Mouse (Mus musculus) megakaryocyte, embryonic 14.5 days (primary cell): ENCODE results near the gene Igsf9. TPM values are rescaled to one million over a fixed set of nuclear protein-coding genes. Genes with fewer than 3 reads are reported as not detected.

Experiments used
- H3K27me3 ChIP-seq: replicated peaks from 2 replicates; pipeline ENCODE3; 2012; ENCODE audit warnings: inconsistent platforms
- H3K36me3 ChIP-seq: replicated peaks from 2 replicates; pipeline ENCODE3; 2012; ENCODE audit warnings: low read length, inconsistent platforms, mixed read lengths
- H3K4me1 ChIP-seq: 2 replicates; pipeline ENCODE4 v1.6.1; 2012; ENCODE audit warnings: inconsistent platforms
- H3K4me3 ChIP-seq: replicated peaks from 2 replicates; pipeline ENCODE3; 2012; ENCODE audit warnings: moderate library complexity, mild to moderate bottlenecking, inconsistent platforms
- H3K9me3 ChIP-seq: 2 replicates; pipeline ENCODE4 v1.6.1; 2012; ENCODE audit warnings: inconsistent platforms
- FLI1 ChIP-seq: IDR thresholded peaks from 2 replicates; pipeline ENCODE4 v1.6.1; 2012; ENCODE audit warnings: low read length, inconsistent platforms, mixed read lengths
- GATA1 ChIP-seq: IDR thresholded peaks from 3 replicates; pipeline ENCODE4 v1.6.1; 2012; ENCODE audit warnings: mixed read lengths, low read length, inconsistent platforms, borderline replicate concordance
- polyA plus RNA-seq: library from polyadenylated mRNA; stranded (reverse); fragments of >175 nt; gene quantifications from 2 replicates; pipeline ENCODE4 v1.2.3, GENCODE M21; 2012; ENCODE audit warnings: low replicate concordance; ENCODE audit not compliant: insufficient read depth

Igsf9 gene
- polyA plus RNA-seq, 1 experiment, result 0.41 TPM

GRCm38 (mm10) chr1:172501371-172502144 is 20.0 kb downstream of the Igsf9 start:
- Histone ChIP-seq H3K27me3 (peaks cover 15% of the 10 kb centered on the region), H3K36me3 (peaks cover 39% of the 10 kb centered on the region), H3K4me3 (peak overlapping the region; percentile 97), H3K9me3 (no peaks in the 10 kb centered on the region), H3K4me1 (peaks cover 76% of the 10 kb centered on the region)
- no peak for TF ChIP-seq GATA1
- TF ChIP-seq FLI1, result no peak

- Histone ChIP-seq H3K27me3 (peaks cover 6% of the 10 kb centered on the region), H3K4me3 (peak overlapping the region; percentile 97), H3K4me1 (peaks cover 83% of the 10 kb centered on the region), H3K36me3 (peaks cover 47% of the 10 kb centered on the region), H3K9me3 (no peaks in the 10 kb centered on the region)
- TF ChIP-seq FLI1 (no peak), GATA1 (no peak)
These were observed 20.8 kb downstream of the Igsf9 start for GRCm38 (mm10) chr1:172502145-172503110.

- H3K9me3 ChIP-seq, result no peaks in the 10 kb centered on the region
- H3K4me3 ChIP-seq, result peak overlapping the region; percentile 97
- TF ChIP-seq FLI1 (no peak), GATA1 (no peak)
These were observed 21.8 kb downstream of the Igsf9 start for GRCm38 (mm10) chr1:172503111-172503997.

DNA sequence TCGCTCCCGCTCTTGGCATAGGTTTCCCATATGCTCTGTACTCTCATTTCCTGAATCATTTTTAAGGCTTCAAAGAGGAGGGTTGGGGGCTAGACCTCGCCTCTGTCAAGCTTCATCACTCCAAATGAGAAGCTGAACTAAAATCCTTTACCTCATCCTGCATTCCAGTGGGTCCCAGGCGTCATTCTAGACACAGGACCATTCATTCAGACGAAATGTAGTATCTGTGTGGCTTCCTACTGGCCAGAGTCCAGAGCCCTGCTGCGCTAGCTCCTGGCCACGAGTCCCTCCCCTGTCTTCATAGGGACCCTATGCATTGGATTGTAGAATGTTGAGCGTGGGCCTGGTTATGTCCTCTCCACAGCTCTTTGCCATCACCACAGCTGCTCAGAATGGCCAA is 23.2 kb downstream of the Igsf9 start:
- peaks cover 71% of the 10 kb centered on the region for H3K36me3 ChIP-seq
- TF ChIP-seq GATA1 (no peak), FLI1 (no peak)
- H3K4me1 ChIP-seq, result peaks cover 86% of the 10 kb centered on the region
- H3K4me3 ChIP-seq, result peak overlapping the region; percentile 29
- H3K9me3 ChIP-seq, result no peaks in the 10 kb centered on the region
- no peaks in the 10 kb centered on the region for H3K27me3 ChIP-seq

More at GRCm38 (mm10) chr1:172503111-172503997, 21.8 kb downstream of the Igsf9 start:
- Histone ChIP-seq H3K4me1 (peaks cover 83% of the 10 kb centered on the region), H3K27me3 (no peaks in the 10 kb centered on the region), H3K36me3 (peaks cover 57% of the 10 kb centered on the region)

DNA sequence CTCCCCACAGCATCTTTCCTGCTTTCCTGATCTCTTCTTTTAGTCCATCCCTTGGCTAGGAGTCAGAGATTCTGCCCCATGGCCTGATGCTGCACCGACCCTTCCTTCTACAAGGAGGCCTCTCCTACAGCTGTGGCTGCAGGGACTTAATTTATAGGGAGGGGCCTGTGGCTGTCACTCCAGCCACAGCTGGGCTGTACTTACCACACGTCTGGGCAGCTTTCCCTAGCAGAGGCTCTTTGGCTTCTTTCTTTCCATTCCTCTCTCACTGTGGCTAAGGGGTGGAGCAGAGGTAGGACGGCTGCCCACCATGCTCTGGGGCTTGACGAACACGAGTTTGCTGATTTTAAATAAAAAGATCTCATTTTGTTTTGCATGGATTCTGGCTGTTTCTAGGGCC is 25.4 kb downstream of the Igsf9 start:
- H3K4me1 ChIP-seq, result peaks cover 100% of the 10 kb centered on the region
- peaks cover 87% of the 10 kb centered on the region for H3K36me3 ChIP-seq
- TF ChIP-seq GATA1 (no peak), FLI1 (no peak)
- no peak overlapping the region for H3K4me3 ChIP-seq
- H3K27me3 ChIP-seq, result no peaks in the 10 kb centered on the region
- no peaks in the 10 kb centered on the region for H3K9me3 ChIP-seq

DNA sequence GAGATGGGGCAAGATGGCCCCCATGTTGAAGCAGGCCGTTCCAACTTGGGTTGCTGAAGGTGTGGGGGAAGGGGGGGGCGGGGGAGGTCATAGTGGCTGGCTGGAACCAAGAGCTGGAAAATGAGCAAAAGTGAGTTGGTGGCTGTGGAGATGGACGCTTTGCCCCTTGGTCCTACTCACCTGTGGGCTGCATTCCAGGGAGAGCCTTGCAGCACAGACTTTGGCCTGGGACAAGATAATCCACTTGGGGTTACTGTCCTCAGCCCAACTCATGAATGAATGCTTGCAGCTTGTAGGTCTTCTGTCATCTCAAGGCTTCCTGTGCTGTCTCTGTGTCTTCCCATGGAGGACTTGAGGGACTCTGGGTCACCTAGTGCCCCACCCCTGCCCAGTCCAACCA is 26.1 kb downstream of the Igsf9 start:
- TF ChIP-seq GATA1 (no peak), FLI1 (no peak)
- no peaks in the 10 kb centered on the region for H3K27me3 ChIP-seq
- peaks cover 88% of the 10 kb centered on the region for H3K36me3 ChIP-seq
- peak overlapping the region; percentile 50 for H3K4me3 ChIP-seq
- peaks cover 100% of the 10 kb centered on the region for H3K4me1 ChIP-seq
- no peaks in the 10 kb centered on the region for H3K9me3 ChIP-seq

- peaks cover 84% of the 10 kb centered on the region for H3K36me3 ChIP-seq
- no peak overlapping the region for H3K4me3 ChIP-seq
- no peaks in the 10 kb centered on the region for H3K9me3 ChIP-seq
- TF ChIP-seq GATA1 (no peak), FLI1 (no peak)
- H3K27me3 ChIP-seq, result no peaks in the 10 kb centered on the region
- H3K4me1 ChIP-seq, result peaks cover 100% of the 10 kb centered on the region
These were observed 26.6 kb downstream of the Igsf9 start for GRCm38 (mm10) chr1:172508172-172508571.

DNA sequence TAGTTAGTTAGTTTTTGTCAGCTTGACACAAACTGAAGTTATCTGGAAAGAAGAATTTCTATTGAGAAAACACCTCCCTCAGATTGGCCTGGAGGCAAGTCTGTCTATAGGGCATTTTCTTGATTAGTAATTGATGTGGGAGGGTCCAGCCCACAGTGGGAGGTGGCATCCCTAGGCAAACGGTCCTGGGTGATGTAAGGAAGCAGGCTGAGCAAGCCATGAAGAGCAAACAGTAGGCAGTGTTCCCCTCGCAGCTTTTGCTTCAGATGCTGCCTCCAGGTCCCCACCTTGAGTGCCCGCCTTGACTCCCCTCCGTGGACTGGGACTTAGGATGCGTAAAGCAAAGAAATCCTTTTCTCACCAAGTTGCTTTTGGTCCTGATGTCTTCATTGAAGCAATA is 27.6 kb downstream of the Igsf9 start:
- no peaks in the 10 kb centered on the region for H3K27me3 ChIP-seq
- H3K4me3 ChIP-seq, result no peak overlapping the region
- peaks cover 76% of the 10 kb centered on the region for H3K36me3 ChIP-seq
- peaks cover 100% of the 10 kb centered on the region for H3K4me1 ChIP-seq
- TF ChIP-seq FLI1, result no peak
- TF ChIP-seq GATA1, result no peak
- H3K9me3 ChIP-seq, result no peaks in the 10 kb centered on the region

- Histone ChIP-seq H3K4me1 (peaks cover 100% of the 10 kb centered on the region), H3K36me3 (peaks cover 69% of the 10 kb centered on the region), H3K4me3 (no peak overlapping the region), H3K9me3 (no peaks in the 10 kb centered on the region), H3K27me3 (no peaks in the 10 kb centered on the region)
- TF ChIP-seq FLI1 (no peak), GATA1 (no peak)
These were observed 28.4 kb downstream of the Igsf9 start for GRCm38 (mm10) chr1:172509983-172510382.
